In the genomic region with DNA sequence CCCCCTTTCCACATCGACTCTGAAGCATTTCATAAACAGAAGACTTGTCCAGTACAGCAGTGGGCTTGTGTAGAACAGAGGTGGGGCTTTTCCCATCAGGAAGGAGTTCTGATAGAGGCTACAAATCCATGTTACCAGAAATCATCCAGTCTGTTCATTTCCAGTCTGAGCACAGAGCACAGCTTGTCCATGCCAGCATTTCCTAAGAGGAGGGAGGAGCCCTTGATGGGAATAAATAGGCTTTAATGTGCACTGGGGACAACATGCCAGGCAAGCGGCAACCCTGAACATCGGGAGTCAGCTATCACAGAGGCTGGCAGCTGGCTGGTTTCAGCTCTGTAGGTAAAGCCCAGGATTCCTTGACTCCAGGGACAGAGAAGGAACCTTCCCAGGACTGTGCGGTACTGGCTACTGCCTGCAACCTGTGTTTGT, we compare ENCODE assay signal across 9 mouse cellular contexts. TPM values are rescaled to one million over a fixed set of nuclear protein-coding genes. Genes with fewer than 3 reads are reported as not detected.
DNase-seq lines count a peak whose midpoint lies in the region; ATAC-seq and TF ChIP-seq lines count a peak whose summit lies in the region.
"Had no signal": no experiment of that assay in that cellular context is flagged by ENCODE, and none has a peak within 500 bp of the region (broad histone marks: within the 10 kb centered on the region; RNA-seq: fewer than 3 reads in every experiment).

Gene Serpina3n, plus strand, starts transcription at position 276 of the 432 bp plus-strand sequence.

- peak; percentile 88; the same call in 1 of the 2 replicates for TF ChIP-seq POLR2A in liver, adult 2 months (IDR thresholded peaks at IDR 0.05; ENCODE audit: extremely low read depth, insufficient read depth, low read length)

- H3K79me2 ChIP-seq in liver, adult 2 months (ENCODE audit: control insufficient read depth, insufficient read depth, low read length), result no peaks in the 10 kb centered on the region

- DNase-seq in gastrocnemius, adult 18-20 months (ENCODE audit: low spot score), result peak; percentile 21
- DNase-seq in gastrocnemius, adult 8-10 months (ENCODE audit: low spot score in 2 of 2), result no peak
- DNase-seq in liver, adult 2 months (ENCODE audit: extremely low read depth, low read depth, low spot score), result peak; percentile 87
- DNase-seq in liver, embryonic 11.5 days (ENCODE audit: low spot score), result no peak
- DNase-seq in layer of hippocampus, postnatal 36 days, result peak; percentile 37 to 52
- DNase-seq in right cerebral cortex, postnatal 36 days (ENCODE audit: low spot score in 2 of 2), result no peak
- DNase-seq in spleen, adult 18-20 months, result no peak
- DNase-seq: kidney, adult 2 months had no signal

- H3K4me3 ChIP-seq in liver, adult 2 months (ENCODE audit: insufficient read depth, low read depth, low read length), result peak within 1 kb of the TSS; percentile 67
- H3K4me3 ChIP-seq in liver, embryonic 11.5 days (ENCODE audit: low read depth, low read length), result no peak within 1 kb of the TSS

- 19% methylated on average over 4 of the region's 4 CpGs for WGBS in liver, adult 2 months
- 69% methylated on average over 4 of the region's 4 CpGs for WGBS in liver, embryonic 11.5 days

- no peak within 1 kb of the TSS for H3K4me2 ChIP-seq in liver, embryonic 11.5 days

- H3K9me3 ChIP-seq in liver, embryonic 11.5 days (ENCODE audit: control insufficient read depth, low read length), result no peaks in the 10 kb centered on the region

- H3K9ac ChIP-seq in liver, adult 2 months (ENCODE audit: low read depth, low read length), result peak within 1 kb of the TSS; percentile 86
- no peak within 1 kb of the TSS for H3K9ac ChIP-seq in liver, embryonic 11.5 days (ENCODE audit: low read depth, low read length)

- H3K36me3 ChIP-seq in liver, adult 2 months (ENCODE audit: control insufficient read depth, insufficient read depth, low read length), result peaks cover 8% of the 10 kb centered on the region; the same call in 1 of the 2 replicates
- H3K36me3 ChIP-seq in liver, embryonic 11.5 days (ENCODE audit: control insufficient read depth, insufficient read depth, low read length), result no peaks in the 10 kb centered on the region

- H3K4me1 ChIP-seq in liver, adult 2 months (ENCODE audit: control insufficient read depth, insufficient read depth, low read length), result peaks cover 27% of the 10 kb centered on the region
- no peaks in the 10 kb centered on the region for H3K4me1 ChIP-seq in liver, embryonic 11.5 days (replicated peaks; ENCODE audit: control insufficient read depth, insufficient read depth, low read length)

- TF ChIP-seq CTCF in liver, adult 2 months (IDR thresholded peaks at IDR 0.05; ENCODE audit: low read depth, low read length), result no peak

- ATAC-seq in liver, embryonic 11.5 days (replicated peaks; ENCODE audit: low FRiP score), result no peak
- 0 out of 2 replicates have a peak, but pooled peaks have one; percentile 15 for ATAC-seq in common myeloid progenitor, adult 5-6 weeks (replicated peaks; ENCODE audit: low read depth, poor library complexity, severe bottlenecking)

- H3K27ac ChIP-seq in liver, adult 2 months (replicated peaks; ENCODE audit: insufficient read depth, low read depth, low read length), result peak within 1 kb of the TSS; percentile 92
- H3K27ac ChIP-seq in liver, embryonic 11.5 days (ENCODE audit: low read depth, low read length), result no peak within 1 kb of the TSS

- no peaks in the 10 kb centered on the region for H3K27me3 ChIP-seq in liver, adult 2 months (ENCODE audit: control insufficient read depth, insufficient read depth, low read length)
- H3K27me3 ChIP-seq in liver, embryonic 11.5 days (replicated peaks; ENCODE audit: control insufficient read depth, insufficient read depth, low read length), result no peaks in the 10 kb centered on the region

RNA-seq across cellular contexts. Expression of gene Serpina3n, which starts in this region (rescaled TPM):
- 10 to 100 TPM in 1 of 2 experiments, 1 to 10 TPM in 1; 6.6 to 10.6 TPM for total RNA-seq in gastrocnemius, adult 18-20 months (2021)
- 10 to 100 TPM in 1 of 4 experiments, 1 to 10 TPM in 3; 2.4 to 10.7 (median 5.6) TPM for total RNA-seq in gastrocnemius, adult 8-10 months (2022)
- 169 and 210 TPM in 2 replicates for total RNA-seq in liver, adult 2 months (2014; rRNA removed)
- 377 and 464 TPM in 2 replicates for polyA plus RNA-seq in liver, adult 2 months (2012; rRNA removed)
- polyA plus RNA-seq in liver, embryonic 11.5 days (2014; fragmentation: Nextera tagmentation; extraction: Ambion mirVana), result not detected in 2 replicates
- not detected in 2 replicates for total RNA-seq in common myeloid progenitor, adult 5-6 weeks (2017)
- 10 to 100 TPM; 72.9 to 78.6 TPM for total RNA-seq in layer of hippocampus, postnatal 36 days (2021)

Comparison
In these comparisons a context has a peak if more than half of its experiments do, and no peak if none do; other contexts are left out.
1. RNA of gene Serpina3n (total RNA-seq): 169 to 210 TPM in liver, adult 2 months and 72.9 to 78.6 TPM in layer of hippocampus, postnatal 36 days; 6.6 to 10.6 TPM in gastrocnemius, adult 18-20 months, 2.4 to 10.7 TPM in gastrocnemius, adult 8-10 months and not detected in common myeloid progenitor, adult 5-6 weeks; every median in the first group is over 4 times any median in the second.
2. RNA of gene Serpina3n (polyA plus RNA-seq): 377 to 464 TPM in liver, adult 2 months; not detected in liver, embryonic 11.5 days; every median in the first group is over 100 times any median in the second.
3. DNase-seq: peak in gastrocnemius, adult 18-20 months (single experiment), liver, adult 2 months (single experiment) and layer of hippocampus, postnatal 36 days (2 of 2); none in gastrocnemius, adult 8-10 months (0 of 2), liver, embryonic 11.5 days (single experiment), right cerebral cortex, postnatal 36 days (0 of 2) and spleen, adult 18-20 months (0 of 2).
4. Peak in ATAC-seq in common myeloid progenitor, adult 5-6 weeks; RNA of the gene not detected or under 1 TPM.